Mouse (Mus musculus) olfactory bulb, adult 2 months (tissue): ENCODE measurements around the gene AC131692.1. TPM values are rescaled to one million over a fixed set of nuclear protein-coding genes. Genes with fewer than 3 reads are reported as not detected.

ENCODE experiments used
- H3K27ac ChIP-seq: fragments of 200-500 bp; 2 replicates; pipeline ENCODE4 v1.5.1; 2012; ENCODE audit warnings: low read depth, low read length; ENCODE audit not compliant: insufficient read depth
- H3K4me1 ChIP-seq: fragments of 200-500 bp; 2 replicates; pipeline ENCODE4 v1.6.1; 2012; ENCODE audit warnings: low read length; ENCODE audit not compliant: control insufficient read depth, insufficient read depth
- H3K4me3 ChIP-seq: fragments of 200-500 bp; 2 replicates; pipeline ENCODE4 v1.5.1; 2012; ENCODE audit warnings: mild to moderate bottlenecking, low read depth, low read length, moderate library complexity; ENCODE audit not compliant: insufficient read depth
- CTCF ChIP-seq: fragments of 200-500 bp; IDR thresholded peaks from 2 replicates; pipeline ENCODE4 v1.5.1; 2012; ENCODE audit warnings: low read depth, mild to moderate bottlenecking, low read length, moderate library complexity; ENCODE audit not compliant: insufficient read depth
- POLR2A ChIP-seq: fragments of 200-500 bp; IDR thresholded peaks from 2 replicates; pipeline ENCODE4 v1.6.1; 2012; ENCODE audit warnings: mild to moderate bottlenecking, low read depth, low read length, moderate library complexity; ENCODE audit not compliant: insufficient read depth
- WGBS: fragments of 180-500 bp; shearing (Covaris S2); methylation state at CpG from one replicate; pipeline ENCODE4 v1.1.7; 2018; 5-methylcytosine and 5-hydroxymethylcytosine counted together
- polyA plus RNA-seq: library from polyadenylated mRNA; stranded (reverse); fragments of >200 nt; gene quantifications from 2 replicates; pipeline ENCODE4 v1.2.4, GENCODE M21; 2012; ENCODE audit warnings: low replicate concordance; ENCODE audit not compliant: missing spikeins, insufficient read depth, insufficient read length

The AC131692.1 gene
- polyA plus RNA-seq: not detected in 2 replicates

DNA sequence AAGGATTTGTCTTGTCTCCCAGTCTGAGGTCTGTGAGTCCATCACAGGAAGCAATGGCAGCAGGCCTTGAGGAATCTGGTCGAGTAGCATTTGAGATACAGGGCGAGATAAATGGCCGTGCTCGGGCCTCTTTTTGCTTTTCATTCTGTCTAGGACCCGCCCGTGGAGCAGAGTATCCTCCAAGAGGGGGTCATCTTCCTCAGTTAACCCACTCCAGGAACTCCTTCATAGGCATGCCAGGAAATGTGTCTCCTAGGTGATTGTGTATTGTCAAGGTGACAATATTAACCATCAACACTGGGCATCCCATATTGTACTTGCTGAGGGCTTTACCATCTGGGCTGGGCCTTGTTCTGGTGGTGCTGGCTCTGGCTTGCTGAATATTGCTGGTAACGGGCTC is at the start of gene AC131692.1:
TSS of gene AC131692.1 (plus strand) at position 301 of the 400 bp plus-strand sequence.
- TF ChIP-seq CTCF (no peak), POLR2A (no peak)
- no peaks in the 10 kb centered on the region for H3K4me1 ChIP-seq
- H3K27ac ChIP-seq: no peak within 1 kb of the TSS
- H3K4me3 ChIP-seq: no peak within 1 kb of the TSS
- WGBS: 89% methylated on average over 7 of the region's 7 CpGs

DNA sequence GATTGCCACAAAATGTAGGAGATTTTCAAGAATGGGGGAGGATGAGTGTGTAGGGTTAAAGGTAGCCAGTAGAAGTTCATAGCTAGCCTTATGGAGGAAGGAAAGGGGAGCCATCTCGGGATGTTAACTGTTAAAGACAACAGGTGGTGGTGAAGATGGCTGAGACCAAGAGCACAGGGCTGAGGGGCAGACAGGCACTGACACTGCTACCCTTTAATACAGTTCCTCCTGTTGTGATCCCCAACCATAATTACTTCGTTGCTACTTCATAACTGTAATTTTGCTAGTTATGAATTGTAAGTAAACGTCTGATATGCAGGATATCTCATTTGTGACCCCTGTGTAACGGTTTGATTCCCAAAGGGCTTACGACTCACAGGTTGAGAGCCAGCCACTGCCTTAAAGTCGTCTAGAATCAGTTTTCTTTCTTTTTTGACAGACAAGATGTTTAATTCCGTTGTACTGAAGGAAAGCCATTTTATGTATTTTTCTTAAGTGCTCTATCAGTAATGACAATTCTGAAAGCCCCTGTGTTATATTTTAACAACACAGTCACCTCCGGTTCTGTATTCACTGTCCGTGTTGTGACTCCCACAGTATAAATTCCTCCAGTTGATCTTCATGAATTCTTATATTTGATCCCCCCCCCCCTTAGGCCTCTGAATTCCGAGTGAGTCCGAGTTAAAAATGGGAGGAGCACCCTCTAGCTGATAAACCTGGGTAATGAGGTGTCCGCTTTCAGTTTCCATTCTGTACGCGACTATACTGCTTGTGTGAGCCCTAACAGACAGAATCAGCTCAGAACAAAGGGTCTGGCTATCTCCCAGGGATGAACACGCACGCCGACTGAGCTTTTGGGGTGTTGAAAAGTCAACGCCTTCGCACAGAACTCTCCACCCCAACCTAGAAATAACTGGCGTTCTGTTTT is 48.6 kb upstream of the AC131692.1 start:
- Histone ChIP-seq H3K4me3 (peak overlapping the region; percentile 88), H3K4me1 (peaks cover 10% of the 10 kb centered on the region), H3K27ac (peak overlapping the region; percentile 84)
- no peak for TF ChIP-seq POLR2A
- no peak for TF ChIP-seq CTCF
- WGBS: 10% methylated on average over 20 of the region's 20 CpGs

DNA sequence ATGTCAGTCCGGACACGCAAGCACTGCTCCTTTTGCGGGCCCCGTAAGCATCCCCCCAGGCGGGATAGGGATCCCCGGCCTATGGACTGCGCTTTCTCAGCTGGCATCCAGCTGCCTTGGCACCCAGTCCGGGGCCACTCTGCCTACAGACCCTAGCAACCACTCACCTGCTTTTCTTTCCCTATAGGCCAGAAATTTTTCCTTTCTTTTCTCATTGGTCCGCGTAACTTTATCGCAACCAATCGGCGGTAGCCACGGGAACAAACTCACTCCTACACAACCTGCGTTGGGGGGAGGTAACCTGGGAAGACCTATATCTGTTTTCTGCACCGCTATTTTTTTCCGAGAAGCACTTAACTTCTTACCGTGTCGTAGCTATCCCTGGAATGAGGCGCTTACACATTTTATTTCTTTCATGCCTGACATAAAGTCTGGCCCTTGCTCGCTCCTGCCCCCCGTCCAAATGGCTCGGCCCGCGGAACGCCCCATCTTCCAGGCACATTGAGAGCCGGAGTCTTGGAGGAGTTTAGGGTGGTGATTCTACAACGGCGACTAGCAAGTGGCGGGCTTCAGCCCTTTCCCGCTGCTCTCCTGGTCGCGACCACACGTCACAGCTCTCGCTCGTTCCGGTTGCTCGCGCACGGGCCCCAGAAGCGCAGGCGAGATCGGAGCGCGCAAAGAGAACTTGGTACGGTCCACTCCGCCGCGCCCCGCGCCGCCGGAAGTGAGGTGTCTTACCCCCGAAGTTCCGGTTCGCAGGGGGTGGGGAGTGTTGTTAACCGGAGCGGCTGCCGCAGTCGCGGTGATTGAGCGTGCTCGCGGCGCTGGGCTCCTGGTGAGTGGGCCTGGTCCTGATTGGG is 47.7 kb upstream of the AC131692.1 start, which contains the start of gene Syvn1:
TSS of gene Syvn1 (plus strand) at position 283 of the 860 bp plus-strand sequence.
- Histone ChIP-seq H3K4me3 (peak within 1 kb of the TSS; percentile 88), H3K4me1 (peaks cover 10% of the 10 kb centered on the region), H3K27ac (peak within 1 kb of the TSS; percentile 99)
- WGBS: under 1% methylated on average over 65 of the region's 65 CpGs
- TF ChIP-seq CTCF: no peak
- peak; percentile 77 for TF ChIP-seq POLR2A

DNA sequence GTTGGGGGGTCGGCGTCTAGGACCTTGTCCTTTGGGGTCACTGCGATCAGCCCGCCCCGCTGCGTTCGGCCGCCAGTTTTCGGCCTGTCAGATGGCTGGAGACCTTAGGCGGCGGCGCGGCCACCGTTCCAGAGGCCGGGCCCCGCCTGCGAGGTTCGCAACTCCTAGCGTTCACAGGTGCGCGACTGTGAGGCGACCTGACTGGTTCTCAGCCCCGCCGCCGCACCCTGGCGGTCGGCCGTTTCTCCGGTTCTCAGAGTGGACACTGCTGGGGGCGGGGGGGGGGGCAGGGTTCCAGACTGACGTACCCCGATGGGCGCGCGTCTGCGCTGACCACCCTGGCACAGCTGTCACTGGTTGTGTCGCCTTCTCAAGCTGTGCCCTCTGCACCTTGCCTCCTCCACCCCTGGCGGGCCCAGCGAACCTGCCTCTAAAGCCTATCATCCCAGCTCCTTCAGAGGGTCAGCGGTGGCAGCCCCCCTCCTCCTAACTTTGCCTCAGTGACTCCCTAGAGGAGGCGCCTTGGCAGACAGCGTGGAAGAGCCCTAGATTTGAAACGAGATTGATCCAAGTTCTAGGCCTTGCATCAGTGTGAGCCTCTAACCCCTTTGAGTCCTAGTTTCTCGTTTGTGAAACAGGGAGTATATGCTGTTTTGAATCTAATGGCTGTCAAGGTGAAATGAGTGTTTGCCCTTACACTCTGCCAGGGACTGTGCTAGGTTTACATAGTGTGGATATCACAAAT is 46.9 kb upstream of the AC131692.1 start:
- peak overlapping the region; percentile 88 for H3K4me3 ChIP-seq
- TF ChIP-seq CTCF (no peak), POLR2A (no peak)
- WGBS: 1% methylated on average over 44 of the region's 44 CpGs
- H3K27ac ChIP-seq: peak overlapping the region; percentile 63
- peaks cover 10% of the 10 kb centered on the region for H3K4me1 ChIP-seq

DNA sequence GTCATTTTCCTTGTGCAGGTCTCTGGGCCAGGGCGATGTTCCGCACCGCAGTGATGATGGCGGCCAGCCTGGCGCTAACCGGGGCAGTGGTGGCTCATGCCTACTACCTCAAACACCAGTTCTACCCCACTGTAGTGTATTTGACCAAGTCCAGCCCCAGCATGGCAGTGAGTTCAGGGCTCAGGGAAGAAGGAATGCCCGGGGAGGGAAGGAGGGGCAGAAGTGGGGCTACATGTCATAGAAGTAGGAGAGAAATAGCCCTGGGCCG is 46.4 kb upstream of the AC131692.1 start:
- H3K4me1 ChIP-seq: peaks cover 10% of the 10 kb centered on the region
- peak overlapping the region; percentile 88 for H3K4me3 ChIP-seq
- TF ChIP-seq POLR2A: no peak
- no peak for TF ChIP-seq CTCF
- WGBS: 86% methylated on average over 8 of the region's 8 CpGs
- no peak overlapping the region for H3K27ac ChIP-seq

DNA sequence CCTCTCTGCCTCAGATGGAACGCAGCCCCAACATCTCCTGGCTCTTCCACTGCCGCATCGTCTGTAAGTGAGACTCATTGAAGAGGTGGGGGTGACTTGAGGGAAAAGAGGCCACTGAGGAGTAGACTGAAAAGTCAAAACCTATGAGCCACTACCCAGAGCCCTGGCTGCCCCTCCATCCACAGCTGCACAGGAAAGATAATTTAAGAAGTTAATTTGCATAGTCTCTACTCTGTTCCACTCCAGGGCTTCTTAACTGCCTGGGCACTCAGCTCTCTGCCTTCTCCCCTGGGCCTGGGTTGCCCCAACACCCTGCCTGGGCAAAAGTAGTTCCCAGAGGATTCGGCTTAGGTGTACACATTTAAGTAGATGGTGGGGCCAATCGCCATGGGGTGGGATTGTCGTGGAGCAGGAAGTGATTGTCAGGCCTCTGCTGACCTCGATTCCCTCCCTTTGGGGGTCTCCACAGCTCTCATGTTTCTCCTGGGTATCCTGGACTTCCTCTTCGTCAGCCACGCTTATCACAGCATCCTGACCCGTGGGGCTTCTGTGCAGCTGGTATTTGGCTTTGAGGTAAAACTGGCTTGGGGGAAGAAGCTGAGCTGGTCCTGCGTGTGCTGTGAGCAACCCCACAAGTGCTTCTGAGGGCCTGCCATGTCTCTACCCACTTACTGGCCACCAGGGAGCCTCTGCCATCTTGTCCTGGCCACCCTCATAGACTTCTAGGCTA is 45.4 kb upstream of the AC131692.1 start:
- WGBS: 87% methylated on average over 11 of the region's 11 CpGs
- no peak overlapping the region for H3K27ac ChIP-seq
- TF ChIP-seq POLR2A: no peak
- TF ChIP-seq CTCF: no peak
- H3K4me1 ChIP-seq: peaks cover 10% of the 10 kb centered on the region
- no peak overlapping the region for H3K4me3 ChIP-seq

DNA sequence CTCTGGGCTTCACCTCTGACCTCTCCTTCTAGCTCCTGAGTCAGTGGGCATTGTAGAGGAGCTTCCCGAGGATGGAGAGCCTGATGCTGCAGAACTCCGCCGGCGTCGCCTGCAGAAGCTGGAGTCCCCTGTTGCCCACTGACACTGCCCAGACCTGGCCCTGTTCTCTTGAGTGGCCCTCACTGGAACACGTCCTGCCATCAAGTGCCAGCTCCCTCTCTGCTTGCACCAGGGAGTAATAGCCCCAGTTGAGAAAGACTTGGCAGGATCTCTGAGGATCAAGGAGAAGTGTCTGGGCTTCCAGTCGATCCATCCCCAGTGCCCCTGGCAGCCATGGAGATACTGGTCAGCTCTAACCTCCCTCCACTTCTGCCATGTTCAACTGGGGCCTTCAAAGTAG is 41.7 kb upstream of the AC131692.1 start:
- peaks cover 10% of the 10 kb centered on the region for H3K4me1 ChIP-seq
- WGBS: 85% methylated on average over 7 of the region's 7 CpGs
- TF ChIP-seq CTCF (no peak), POLR2A (no peak)

DNA sequence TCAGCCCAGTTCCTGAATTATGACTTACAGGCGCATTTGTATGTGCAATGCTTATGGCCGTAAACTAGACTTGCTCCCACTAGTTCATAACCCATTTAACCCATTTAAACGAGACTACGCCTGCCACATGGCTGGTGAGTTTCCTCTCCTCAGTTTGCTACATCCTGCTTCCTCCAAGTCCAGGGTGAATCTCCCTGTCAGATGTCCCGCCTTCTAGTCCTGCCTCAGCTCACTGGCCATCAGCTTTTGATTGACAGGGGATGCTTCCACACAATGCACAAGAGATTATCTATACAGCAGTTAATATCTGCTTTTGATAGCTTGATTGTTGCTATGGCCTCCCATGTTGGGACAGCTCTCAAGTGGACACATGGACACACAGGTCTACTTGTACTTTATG is 39.9 kb upstream of the AC131692.1 start:
- WGBS: 84% methylated on average over 5 of the region's 5 CpGs
- TF ChIP-seq CTCF: no peak
- no peak for TF ChIP-seq POLR2A
- Histone ChIP-seq H3K27ac (no peak overlapping the region), H3K4me3 (no peak overlapping the region), H3K4me1 (peaks cover 3% of the 10 kb centered on the region; the same call in 1 of the 2 replicates)

More for the DNA sequence above, 41.7 kb upstream of the AC131692.1 start:
- no peak overlapping the region for H3K4me3 ChIP-seq
- no peak overlapping the region for H3K27ac ChIP-seq
